Mouse (Mus musculus) hindbrain, embryonic 13.5 days (tissue): ENCODE measurements at regions not wholly inside any gene's neighbourhood (a gene's known extent, or its start where the extent isn't known, plus 50 kb on each side); places are given as distances from the start of the nearest gene placed in this dataset.

Experiments used
- ATAC-seq: fragments of 200-750 bp; cut with Nextera tagmentation; 2 replicates; pipeline ENCODE4 v1.8.0; 2017; ENCODE audit warnings: moderate TSS enrichment; ENCODE audit not compliant: low FRiP score
- H3K27ac ChIP-seq: fragments of 300-500 bp; sonication (generic); 2 replicates; pipeline ENCODE4 v1.5.1; 2015; ENCODE audit warnings: inconsistent platforms, mild to moderate bottlenecking, moderate library complexity
- H3K27me3 ChIP-seq: fragments of 300-500 bp; sonication (generic); 2 replicates; pipeline ENCODE4 v1.6.1; 2015; ENCODE audit warnings: mild to moderate bottlenecking, inconsistent platforms
- H3K36me3 ChIP-seq: fragments of 300-500 bp; sonication (generic); 2 replicates; pipeline ENCODE4 v1.6.1; 2015; ENCODE audit warnings: mild to moderate bottlenecking, inconsistent platforms
- H3K4me1 ChIP-seq: fragments of 300-500 bp; sonication (generic); replicated peaks from 2 replicates; pipeline ENCODE4 v1.6.1; 2015; ENCODE audit warnings: inconsistent platforms
- H3K4me2 ChIP-seq: fragments of 300-500 bp; sonication (generic); 2 replicates; pipeline ENCODE4 v1.6.1; 2015; ENCODE audit warnings: inconsistent platforms, mild to moderate bottlenecking, moderate library complexity
- H3K4me3 ChIP-seq: fragments of 300-500 bp; sonication (generic); 2 replicates; pipeline ENCODE4 v1.5.1; 2015; ENCODE audit warnings: mild to moderate bottlenecking, inconsistent platforms
- H3K9ac ChIP-seq: fragments of 300-500 bp; sonication (generic); 2 replicates; pipeline ENCODE4 v1.6.1; 2015; ENCODE audit warnings: mild to moderate bottlenecking, inconsistent platforms
- H3K9me3 ChIP-seq: fragments of 300-500 bp; sonication (generic); 2 replicates; pipeline ENCODE4 v1.6.1; 2016; ENCODE audit warnings: inconsistent platforms
- WGBS: fragments of 180-500 bp; shearing (Covaris S2); methylation state at CpG from one replicate; pipeline ENCODE4 v1.1.7; 2015; 5-methylcytosine and 5-hydroxymethylcytosine counted together

GRCm38 (mm10) chr7:124681212-124681611 lies 698.5 kb downstream of the Hs3st4 start:
- Histone ChIP-seq H3K4me1 (peaks cover 5% of the 10 kb centered on the region; the same call in 1 of the 2 replicates), H3K36me3 (no peaks in the 10 kb centered on the region), H3K27me3 (no peaks in the 10 kb centered on the region), H3K4me2 (no peak overlapping the region), H3K9me3 (no peaks in the 10 kb centered on the region), H3K4me3 (no peak overlapping the region), H3K27ac (no peak overlapping the region), H3K9ac (no peak overlapping the region)
- 85% methylated on average over 10 of the region's 10 CpGs for WGBS
- no peak for ATAC-seq

- Histone ChIP-seq H3K9me3 (no peaks in the 10 kb centered on the region), H3K4me3 (no peak overlapping the region), H3K27me3 (no peaks in the 10 kb centered on the region), H3K27ac (no peak overlapping the region), H3K9ac (no peak overlapping the region), H3K4me2 (no peak overlapping the region), H3K36me3 (no peaks in the 10 kb centered on the region), H3K4me1 (peaks cover 5% of the 10 kb centered on the region; the same call in 1 of the 2 replicates)
- no peak for ATAC-seq
- WGBS: 96% methylated on average over 2 of the region's 2 CpGs
Measured at GRCm38 (mm10) chr7:124681820-124682219, 699.2 kb downstream of the Hs3st4 start.

- Histone ChIP-seq H3K4me2 (no peak overlapping the region), H3K4me1 (peaks cover 4% of the 10 kb centered on the region; the same call in 1 of the 2 replicates), H3K36me3 (no peaks in the 10 kb centered on the region), H3K27me3 (no peaks in the 10 kb centered on the region), H3K9ac (no peak overlapping the region), H3K27ac (no peak overlapping the region), H3K4me3 (no peak overlapping the region), H3K9me3 (no peaks in the 10 kb centered on the region)
- ATAC-seq: no peak
- WGBS: 78% methylated on average over 2 of the region's 2 CpGs
Measured at GRCm38 (mm10) chr7:124685424-124685823, 702.8 kb downstream of the Hs3st4 start.

DNA sequence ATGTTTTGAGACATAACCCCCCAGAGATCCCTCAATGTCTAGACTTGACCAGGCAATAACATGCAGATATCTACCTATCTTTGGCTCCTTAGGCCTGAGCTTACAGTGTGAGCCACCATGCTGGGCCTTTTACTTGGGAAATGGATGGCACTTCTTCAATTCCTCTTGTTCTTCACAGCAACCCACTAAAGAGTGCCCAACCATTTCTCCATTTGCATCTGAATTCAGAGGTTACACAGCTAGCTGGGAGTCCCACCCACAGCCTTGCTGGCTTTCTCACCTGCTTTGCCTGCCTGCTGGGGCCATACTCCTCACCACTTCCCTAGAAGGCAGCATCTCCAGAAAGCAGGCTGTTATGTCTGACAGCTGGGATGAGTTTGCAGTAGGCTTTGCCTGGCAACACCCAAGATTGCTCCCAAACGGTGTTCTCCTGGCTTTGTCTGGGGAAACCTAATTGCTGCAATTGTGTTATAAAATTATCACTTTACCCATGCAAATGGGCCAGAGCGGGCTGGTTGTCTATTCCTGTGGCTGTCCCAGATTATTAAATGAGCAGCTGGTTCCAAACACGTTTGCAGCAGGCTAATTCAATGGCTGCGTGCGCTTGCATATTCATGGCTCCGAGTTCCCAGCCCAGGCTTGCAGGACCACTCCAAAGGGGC lies 721.6 kb downstream of the Hs3st4 start:
- no peak for ATAC-seq
- Histone ChIP-seq H3K4me3 (no peak overlapping the region), H3K27me3 (no peaks in the 10 kb centered on the region), H3K27ac (no peak overlapping the region), H3K4me2 (no peak overlapping the region), H3K4me1 (peaks cover 8% of the 10 kb centered on the region), H3K9ac (no peak overlapping the region), H3K9me3 (no peaks in the 10 kb centered on the region), H3K36me3 (no peaks in the 10 kb centered on the region)
- WGBS: 44% methylated on average over 6 of the region's 6 CpGs

DNA sequence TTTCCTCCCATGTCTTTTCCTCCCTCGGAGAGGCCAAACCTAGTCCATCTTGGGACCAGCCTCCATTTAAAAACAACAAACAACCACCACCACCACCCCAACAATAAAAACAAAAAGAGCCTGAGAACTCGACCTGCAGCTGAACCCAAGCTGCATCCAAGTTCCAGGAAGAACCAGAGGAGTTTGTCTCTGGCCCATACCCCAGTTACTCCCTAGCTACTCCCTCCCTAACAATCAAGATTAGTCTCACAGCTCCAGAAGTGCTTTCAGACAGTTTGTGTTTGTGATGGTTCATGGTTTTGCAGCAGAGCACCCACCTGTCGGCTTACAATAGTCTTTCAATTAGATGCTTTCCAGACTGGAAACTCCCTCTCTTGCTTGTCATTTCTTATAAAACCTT lies 724.5 kb downstream of the Hs3st4 start:
- ATAC-seq: no peak
- no peak overlapping the region for H3K9ac ChIP-seq
- no peaks in the 10 kb centered on the region for H3K9me3 ChIP-seq
- H3K4me1 ChIP-seq: peaks cover 12% of the 10 kb centered on the region
- 52% methylated on average over 3 of the region's 3 CpGs for WGBS
- no peak overlapping the region for H3K4me3 ChIP-seq
- no peak overlapping the region for H3K27ac ChIP-seq
- H3K4me2 ChIP-seq: no peak overlapping the region
- H3K36me3 ChIP-seq: no peaks in the 10 kb centered on the region
- H3K27me3 ChIP-seq: no peaks in the 10 kb centered on the region

GRCm38 (mm10) chr7:124708771-124709485 lies 726.3 kb downstream of the Hs3st4 start:
- H3K36me3 ChIP-seq: no peaks in the 10 kb centered on the region
- no peaks in the 10 kb centered on the region for H3K9me3 ChIP-seq
- H3K4me2 ChIP-seq: no peak overlapping the region
- H3K9ac ChIP-seq: no peak overlapping the region
- no peak overlapping the region for H3K4me3 ChIP-seq
- ATAC-seq: 0 out of 2 replicates have a peak, but pooled peaks have one; percentile 52
- 43% methylated on average over 11 of the region's 11 CpGs for WGBS
- H3K27ac ChIP-seq: peak overlapping the region; percentile 42; the same call in 1 of the 2 replicates
- H3K27me3 ChIP-seq: no peaks in the 10 kb centered on the region
- H3K4me1 ChIP-seq: peaks cover 12% of the 10 kb centered on the region

GRCm38 (mm10) chr7:124720927-124721326 lies 723.5 kb upstream of the Kdm8 start:
- Histone ChIP-seq H3K9ac (no peak overlapping the region), H3K27ac (no peak overlapping the region), H3K9me3 (no peaks in the 10 kb centered on the region), H3K4me2 (no peak overlapping the region), H3K27me3 (no peaks in the 10 kb centered on the region), H3K36me3 (no peaks in the 10 kb centered on the region), H3K4me1 (no peaks in the 10 kb centered on the region), H3K4me3 (no peak overlapping the region)
- no peak for ATAC-seq
- 44% methylated on average over 1 of the region's 1 CpGs for WGBS

- Histone ChIP-seq H3K36me3 (no peaks in the 10 kb centered on the region), H3K27ac (no peak overlapping the region), H3K27me3 (no peaks in the 10 kb centered on the region), H3K9me3 (no peaks in the 10 kb centered on the region), H3K9ac (no peak overlapping the region), H3K4me2 (no peak overlapping the region), H3K4me1 (no peaks in the 10 kb centered on the region), H3K4me3 (no peak overlapping the region)
- ATAC-seq: no peak
- 11% methylated on average over 2 of the region's 2 CpGs for WGBS
Measured at GRCm38 (mm10) chr7:124742086-124742485, 702.4 kb upstream of the Kdm8 start.

DNA sequence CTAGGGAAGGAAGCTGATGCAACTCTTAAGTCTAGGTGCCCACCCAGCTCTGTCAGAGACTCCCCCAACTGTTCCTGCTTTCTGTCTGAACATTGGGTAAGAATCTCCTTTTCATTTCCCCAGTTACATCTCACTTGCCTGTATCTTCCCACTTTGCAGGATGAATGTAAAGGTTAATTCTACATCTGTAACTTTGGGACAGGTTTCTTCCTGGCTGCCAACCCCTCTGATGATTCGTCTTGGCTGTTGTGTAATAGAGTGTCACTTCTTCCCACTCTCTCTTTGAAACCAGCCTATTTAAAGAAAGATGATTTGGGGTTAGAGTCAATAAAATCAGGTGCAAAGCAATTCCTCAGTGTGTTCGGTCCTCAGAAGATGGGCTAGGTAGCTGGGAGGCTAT lies 698.2 kb upstream of the Kdm8 start:
- WGBS: 85% methylated on average over 2 of the region's 2 CpGs
- Histone ChIP-seq H3K36me3 (no peaks in the 10 kb centered on the region), H3K4me3 (no peak overlapping the region), H3K4me2 (no peak overlapping the region), H3K9ac (no peak overlapping the region), H3K27me3 (no peaks in the 10 kb centered on the region), H3K9me3 (no peaks in the 10 kb centered on the region), H3K4me1 (no peaks in the 10 kb centered on the region), H3K27ac (no peak overlapping the region)
- no peak for ATAC-seq

GRCm38 (mm10) chr7:124748396-124748795 lies 696.1 kb upstream of the Kdm8 start:
- Histone ChIP-seq H3K9ac (no peak overlapping the region), H3K4me3 (no peak overlapping the region), H3K9me3 (no peaks in the 10 kb centered on the region), H3K27me3 (no peaks in the 10 kb centered on the region), H3K36me3 (no peaks in the 10 kb centered on the region), H3K27ac (no peak overlapping the region), H3K4me1 (no peaks in the 10 kb centered on the region), H3K4me2 (no peak overlapping the region)
- WGBS: 78% methylated on average over 3 of the region's 3 CpGs
- ATAC-seq: no peak

DNA sequence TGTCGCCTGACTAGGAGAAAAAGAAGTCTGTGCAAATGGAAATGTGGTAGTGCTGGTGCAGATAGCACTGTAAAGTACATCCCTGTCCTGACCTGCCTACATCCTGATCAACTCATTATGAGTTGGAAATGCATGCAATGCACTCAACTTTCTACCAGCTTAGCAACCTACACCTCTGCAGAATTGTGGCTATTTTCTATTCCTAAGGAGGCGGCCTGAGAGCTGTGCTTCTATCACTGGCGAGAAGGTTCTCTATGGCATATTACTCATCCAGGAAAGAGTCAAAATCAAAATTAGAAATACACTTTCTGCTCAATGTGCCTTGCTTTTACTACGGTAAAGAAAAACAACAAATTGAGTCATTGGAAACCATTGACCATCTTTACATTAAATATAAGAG lies 685.4 kb upstream of the Kdm8 start:
- H3K4me3 ChIP-seq: no peak overlapping the region
- H3K27me3 ChIP-seq: no peaks in the 10 kb centered on the region
- WGBS: 89% methylated on average over 4 of the region's 4 CpGs

GRCm38 (mm10) chr7:124777822-124778221 lies 666.7 kb upstream of the Kdm8 start:
- no peaks in the 10 kb centered on the region for H3K36me3 ChIP-seq
- H3K4me1 ChIP-seq: no peaks in the 10 kb centered on the region
- no peak overlapping the region for H3K4me3 ChIP-seq
- H3K27ac ChIP-seq: no peak overlapping the region
- H3K9me3 ChIP-seq: no peaks in the 10 kb centered on the region
- H3K27me3 ChIP-seq: no peaks in the 10 kb centered on the region
- 78% methylated on average over 1 of the region's 1 CpGs for WGBS
- no peak overlapping the region for H3K4me2 ChIP-seq
- ATAC-seq: no peak
- H3K9ac ChIP-seq: no peak overlapping the region

More for the DNA sequence above, 685.4 kb upstream of the Kdm8 start:
- no peak for ATAC-seq
- Histone ChIP-seq H3K9ac (no peak overlapping the region), H3K27ac (no peak overlapping the region), H3K4me2 (no peak overlapping the region), H3K4me1 (no peaks in the 10 kb centered on the region), H3K9me3 (no peaks in the 10 kb centered on the region), H3K36me3 (no peaks in the 10 kb centered on the region)

DNA sequence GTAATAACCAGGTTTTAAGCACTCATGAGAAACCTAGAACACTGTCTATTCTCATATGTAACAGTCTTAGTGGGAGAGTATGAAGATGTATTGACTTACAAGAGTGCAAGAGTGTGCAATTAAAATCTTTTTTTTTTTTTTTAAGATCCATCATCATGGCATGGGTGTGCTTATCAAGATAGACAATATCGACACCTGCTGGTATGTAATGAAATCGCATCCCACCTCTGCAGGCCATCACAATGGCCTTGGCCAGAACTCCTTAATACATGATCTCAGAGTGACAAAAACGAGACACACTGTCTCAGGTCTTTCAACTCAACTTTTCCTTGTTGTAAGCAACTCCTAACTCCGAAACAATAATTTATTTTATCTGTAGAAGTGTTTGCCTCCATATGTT lies 661.7 kb upstream of the Kdm8 start:
- no peak overlapping the region for H3K27ac ChIP-seq
- no peak overlapping the region for H3K4me3 ChIP-seq
- H3K36me3 ChIP-seq: no peaks in the 10 kb centered on the region
- no peak for ATAC-seq
- H3K9me3 ChIP-seq: no peaks in the 10 kb centered on the region
- H3K9ac ChIP-seq: no peak overlapping the region
- WGBS: 55% methylated on average over 4 of the region's 4 CpGs
- H3K4me1 ChIP-seq: no peaks in the 10 kb centered on the region
- H3K4me2 ChIP-seq: no peak overlapping the region
- H3K27me3 ChIP-seq: no peaks in the 10 kb centered on the region
